ENCODE assay signal across 32 mouse cellular contexts in the genomic region with DNA sequence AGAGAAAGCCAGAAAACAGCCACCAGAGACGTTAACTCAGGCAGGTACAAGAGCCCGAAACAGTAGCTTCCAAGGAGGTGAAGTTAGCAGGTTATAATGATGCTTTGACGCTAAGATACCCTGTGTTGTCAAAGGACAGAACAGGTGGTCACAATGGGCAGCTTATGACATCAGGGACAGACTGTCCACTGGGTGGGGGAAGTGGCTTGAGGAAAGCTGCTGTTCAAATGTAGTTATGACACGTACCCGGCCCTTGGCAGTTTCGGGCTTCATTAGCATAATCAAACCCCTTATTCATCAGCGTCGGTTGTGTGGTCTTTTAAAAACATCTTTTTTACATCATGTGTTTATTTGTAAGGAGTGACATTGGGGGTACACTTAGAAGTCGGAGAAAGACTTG. TPM values are rescaled to one million over a fixed set of nuclear protein-coding genes. Genes with fewer than 3 reads are reported as not detected.
DNase-seq lines count a peak whose midpoint lies in the region; ATAC-seq and TF ChIP-seq lines count a peak whose summit lies in the region.
"Had no signal": no experiment of that assay in that cellular context is flagged by ENCODE, and none has a peak within 500 bp of the region (broad histone marks: within the 10 kb centered on the region; RNA-seq: fewer than 3 reads in every experiment).

A gene (minus strand): TSS at position 128 of the 400 bp plus-strand sequence.

- peak; percentile 21 for DNase-seq in midbrain, embryonic 11.5 days (ENCODE audit: low spot score, missing footprints)
- no peak for DNase-seq in ES-E14 (ENCODE audit: low read depth, low spot score)
- DNase-seq in T-cell, adult 2 months (ENCODE audit: low spot score) = no peak
- no peak for DNase-seq in embryo, embryonic 10 days (ENCODE audit: low spot score)
- DNase-seq in cerebellum, postnatal 14 days = no peak
- DNase-seq: adrenal gland, adult 8-10 months; adrenal gland, postnatal 14 days; adrenal gland, postnatal 36 days; cerebellum, adult 11 months; cerebellum, adult 18-20 months; cerebellum, adult 8-10 months; cerebellum, adult 9-11 months; cerebellum, postnatal 25 days; embryo, embryonic 11 days had no signal

- H3K9ac ChIP-seq in midbrain, embryonic 11.5 days (ENCODE audit: low read length) = no peak within 1 kb of the TSS
- no peak within 1 kb of the TSS for H3K9ac ChIP-seq in midbrain, embryonic 15.5 days
- H3K9ac ChIP-seq in ES-E14 (ENCODE audit: insufficient read depth, low read depth, low read length, poor library complexity, severe bottlenecking) = peak within 1 kb of the TSS; percentile 83; the same call in 1 of the 2 replicates
- H3K9ac ChIP-seq: embryonic facial prominence, embryonic 13.5 days; embryonic facial prominence, embryonic 15.5 days; forebrain, embryonic 12.5 days had no signal

- no peaks in the 10 kb centered on the region; the same call in 1 of the 2 replicates for H3K9me3 ChIP-seq in midbrain, embryonic 11.5 days (ENCODE audit: control insufficient read depth, low read length)
- no peaks in the 10 kb centered on the region for H3K9me3 ChIP-seq in midbrain, embryonic 15.5 days
- H3K9me3 ChIP-seq in E14TG2a.4 (ENCODE audit: low read length) (no peaks in the 10 kb centered on the region), ES-E14 (ENCODE audit: control insufficient read depth, insufficient read depth, low read depth, low read length) (no peaks in the 10 kb centered on the region)
- H3K9me3 ChIP-seq: embryonic facial prominence, embryonic 13.5 days; embryonic facial prominence, embryonic 15.5 days; forebrain, embryonic 10.5 days; forebrain, embryonic 12.5 days; G1E had no signal

- no peaks in the 10 kb centered on the region for H3K4me1 ChIP-seq in midbrain, embryonic 11.5 days (ENCODE audit: control insufficient read depth, insufficient read depth, low read length)
- no peaks in the 10 kb centered on the region for H3K4me1 ChIP-seq in midbrain, embryonic 15.5 days
- H3K4me1 ChIP-seq in E14TG2a.4 (replicated peaks; ENCODE audit: low read depth, low read length) = peaks cover 63% of the 10 kb centered on the region
- H3K4me1 ChIP-seq in ES-E14 (ENCODE audit: control insufficient read depth in 2 of 2, insufficient read depth in 2 of 2, low read length in 2 of 2, poor library complexity in 1 of 2) = peaks cover 0 to 11% of the 10 kb centered on the region in 2 experiments; a peak in 2 of 4 replicates
- H3K4me1 ChIP-seq in bone marrow, adult 2 months (ENCODE audit: control insufficient read depth, insufficient read depth, low read length) = peaks cover 2% of the 10 kb centered on the region
- H3K4me1 ChIP-seq: embryonic facial prominence, embryonic 13.5 days; embryonic facial prominence, embryonic 15.5 days; forebrain, embryonic 10.5 days; forebrain, embryonic 12.5 days had no signal

- no peak for ATAC-seq in midbrain, embryonic 11.5 days (ENCODE audit: low FRiP score)
- ATAC-seq in midbrain, embryonic 15.5 days (replicated peaks) = no peak
- ATAC-seq: activated CD4-positive, CD25-positive, alpha-beta regulatory T cell, adult 4 months; forebrain, embryonic 14.5 days; forebrain, embryonic 16.5 days; Patski had no signal

- no peak for TF ChIP-seq CTCF in E14TG2a.4 (conservative IDR thresholded peaks at IDR 0.05; ENCODE audit: low read length)
- TF ChIP-seq CTCF in bone marrow, adult 2 months (IDR thresholded peaks at IDR 0.05; ENCODE audit: control insufficient read depth, insufficient read depth, low read length) = no peak

- no peaks in the 10 kb centered on the region for H3K36me3 ChIP-seq in midbrain, embryonic 11.5 days (ENCODE audit: control insufficient read depth, insufficient read depth, low read length)
- H3K36me3 ChIP-seq in midbrain, embryonic 15.5 days (replicated peaks) = no peaks in the 10 kb centered on the region
- peaks cover 49% of the 10 kb centered on the region for H3K36me3 ChIP-seq in E14TG2a.4 (ENCODE audit: insufficient read depth, low read length)
- peaks cover 19% of the 10 kb centered on the region for H3K36me3 ChIP-seq in ES-E14 (ENCODE audit: control insufficient read depth, insufficient read depth, low read length, poor library complexity, severe bottlenecking)
- H3K36me3 ChIP-seq: embryonic facial prominence, embryonic 15.5 days had no signal

- WGBS in midbrain, embryonic 11.5 days = 90% methylated on average over 9 of the region's 9 CpGs
- WGBS in midbrain, embryonic 15.5 days = 87% methylated on average over 9 of the region's 9 CpGs
- WGBS in bone marrow, adult 2 months = 64% methylated on average over 9 of the region's 9 CpGs

- in situ Hi-C loops in ES-E14 (cut with MboI; ENCODE audit: low sequenced_read_pairs in 2 of 2, unreplicated experiment in 2 of 2) = no loop called here

- TF ChIP-seq POLR2A in bone marrow, adult 2 months (IDR thresholded peaks at IDR 0.05; ENCODE audit: borderline replicate concordance, control insufficient read depth, low read depth, low read length) = no peak

- H3K27ac ChIP-seq in midbrain, embryonic 11.5 days (ENCODE audit: low read depth, low read length) = no peak within 1 kb of the TSS
- H3K27ac ChIP-seq in midbrain, embryonic 15.5 days = no peak within 1 kb of the TSS
- no peak within 1 kb of the TSS for H3K27ac ChIP-seq in ES-E14 (ENCODE audit: insufficient read depth, low read depth, low read length, poor library complexity, severe bottlenecking)
- H3K27ac ChIP-seq in bone marrow, adult 2 months (ENCODE audit: control insufficient read depth, insufficient read depth, low read depth, low read length, poor library complexity) = no peak within 1 kb of the TSS
- H3K27ac ChIP-seq: embryonic facial prominence, embryonic 13.5 days; embryonic facial prominence, embryonic 15.5 days; forebrain, embryonic 10.5 days; forebrain, embryonic 12.5 days had no signal

- no peak within 1 kb of the TSS for H3K4me2 ChIP-seq in midbrain, embryonic 11.5 days
- no peak within 1 kb of the TSS for H3K4me2 ChIP-seq in midbrain, embryonic 15.5 days
- H3K4me2 ChIP-seq: embryonic facial prominence, embryonic 13.5 days; embryonic facial prominence, embryonic 15.5 days; forebrain, embryonic 12.5 days had no signal

- H3K4me3 ChIP-seq in midbrain, embryonic 11.5 days (ENCODE audit: low read depth, low read length) = no peak within 1 kb of the TSS
- H3K4me3 ChIP-seq in midbrain, embryonic 15.5 days = no peak within 1 kb of the TSS
- H3K4me3 ChIP-seq in E14TG2a.4 (replicated peaks; ENCODE audit: low read length) = peak within 1 kb of the TSS; percentile 85
- peak within 1 kb of the TSS; percentile 66 to 80 for H3K4me3 ChIP-seq in ES-E14 (ENCODE audit: insufficient read depth in 1 of 2, low read depth in 1 of 2, low read length in 2 of 2, poor library complexity in 1 of 2, severe bottlenecking in 1 of 2)
- H3K4me3 ChIP-seq in bone marrow, adult 2 months (replicated peaks; ENCODE audit: control insufficient read depth, low read depth, low read length) = no peak within 1 kb of the TSS
- H3K4me3 ChIP-seq: embryonic facial prominence, embryonic 13.5 days; embryonic facial prominence, embryonic 15.5 days; erythroblast, embryonic 14.5 days; forebrain, embryonic 10.5 days; forebrain, embryonic 12.5 days had no signal

- no peaks in the 10 kb centered on the region for H3K27me3 ChIP-seq in midbrain, embryonic 11.5 days (ENCODE audit: control insufficient read depth, insufficient read depth, low read length)
- no peaks in the 10 kb centered on the region for H3K27me3 ChIP-seq in midbrain, embryonic 15.5 days (replicated peaks)
- no peaks in the 10 kb centered on the region for H3K27me3 ChIP-seq in E14TG2a.4 (ENCODE audit: insufficient read depth, low read length)
- H3K27me3 ChIP-seq: embryonic facial prominence, embryonic 13.5 days; embryonic facial prominence, embryonic 15.5 days; forebrain, embryonic 12.5 days; Patski had no signal

TF ChIP-seq in ES-E14, 5 proteins besides CTCF, POLR2A, EP300 and RAD21:
- TF ChIP-seq HCFC1 (IDR thresholded peaks at IDR 0.05; ENCODE audit: borderline replicate concordance, insufficient read depth, low read length) (no peak), ZNF384 (IDR thresholded peaks at IDR 0.05; ENCODE audit: low read depth, low read length) (no peak), MAFK (IDR thresholded peaks at IDR 0.05; ENCODE audit: insufficient read depth, low read depth, low read length) (no peak)

RNA-seq across cellular contexts. Expression of the gene that starts here (rescaled TPM):
- polyA plus RNA-seq in midbrain, embryonic 11.5 days (2014; fragmentation: Nextera tagmentation; extraction: Ambion mirVana) = not detected in 2 replicates
- not detected in 2 replicates for polyA plus RNA-seq in midbrain, embryonic 15.5 days (2015; fragmentation: Nextera tagmentation; extraction: Ambion mirVana)
- total RNA-seq in ES-E14 (2012; rRNA removed) = 25.7 and 30.8 TPM in 2 replicates
- 10.0 TPM in 1 of 2 replicates, not detected in the other for polyA plus RNA-seq in bone marrow, adult 2 months (2011; ENCODE audit: insufficient read depth, insufficient read length, low replicate concordance, missing spikeins)
- total RNA-seq: adrenal gland, adult 18-20 months; adrenal gland, adult 8-10 months; adrenal gland, postnatal 14 days; adrenal gland, postnatal 36 days had no signal
- polyA plus RNA-seq: activated CD4-positive, CD25-positive, alpha-beta regulatory T cell, adult 4 months; brain, embryonic 14.5 days; cortical plate, adult 2 months; embryonic facial prominence, embryonic 11.5 days; embryonic facial prominence, embryonic 13.5 days; erythroblast, embryonic 14.5 days; forebrain, embryonic 10.5 days; forebrain, embryonic 12.5 days; forebrain, embryonic 16.5 days; frontal cortex, adult 2 months; G1E; Patski had no signal

Comparison
In these comparisons a context has a peak if more than half of its experiments do, and no peak if none do; other contexts are left out.
1. Peak in DNase-seq in midbrain, embryonic 11.5 days; RNA of the gene not detected or under 1 TPM.
2. H3K4me3 ChIP-seq: peak in E14TG2a.4 (single experiment) and ES-E14 (2 of 2); none in midbrain, embryonic 11.5 days (single experiment), midbrain, embryonic 15.5 days (single experiment) and bone marrow, adult 2 months (single experiment).